Mouse (Mus musculus): ENCODE data around the gene Lrrc57.

Lrrc57 gene

GRCm38 (mm10) chr2:120608830-120609723, at the start of gene Lrrc57, which contains the start of gene Haus2:
Gene Lrrc57, minus strand, starts transcription at chr2:120609520.
Gene Haus2, plus strand, starts transcription at chr2:120609383.
- peak; percentile 73 for DNase-seq (ENCODE audit: extremely low spot score, low read depth, low spot score)

- DNase-seq (ENCODE audit: extremely low spot score, low read depth, low spot score), result no peak
These were observed 49.2 kb upstream of the Lrrc57 start for GRCm38 (mm10) chr2:120658486-120658885.

- no peak for DNase-seq (ENCODE audit: extremely low spot score, low read depth, low spot score)
These were observed 47.4 kb upstream of the Lrrc57 start for GRCm38 (mm10) chr2:120656711-120657110.

GRCm38 (mm10) chr2:120655905-120656304, 46.6 kb upstream of the Lrrc57 start:
- DNase-seq (ENCODE audit: extremely low spot score, low read depth, low spot score), result no peak

- no peak for DNase-seq (ENCODE audit: extremely low spot score, low read depth, low spot score)
These were observed 45.4 kb upstream of the Lrrc57 start for GRCm38 (mm10) chr2:120654693-120655092.

- no peak for DNase-seq (ENCODE audit: extremely low spot score, low read depth, low spot score)
These were observed 43.6 kb upstream of the Lrrc57 start for GRCm38 (mm10) chr2:120652925-120653284.

GRCm38 (mm10) chr2:120652256-120652924, 43.1 kb upstream of the Lrrc57 start:
- DNase-seq (ENCODE audit: extremely low spot score, low read depth, low spot score), result no peak

- no peak for DNase-seq (ENCODE audit: extremely low spot score, low read depth, low spot score)
These were observed 37.5 kb upstream of the Lrrc57 start for GRCm38 (mm10) chr2:120646777-120647176.

- DNase-seq (ENCODE audit: extremely low spot score, low read depth, low spot score), result no peak
These were observed 34.5 kb upstream of the Lrrc57 start for GRCm38 (mm10) chr2:120643836-120644235.

- no peak for DNase-seq (ENCODE audit: extremely low spot score, low read depth, low spot score)
These were observed 31.5 kb upstream of the Lrrc57 start for GRCm38 (mm10) chr2:120640835-120641234.

GRCm38 (mm10) chr2:120631957-120632356, 22.6 kb upstream of the Lrrc57 start:
- DNase-seq (ENCODE audit: extremely low spot score, low read depth, low spot score), result no peak

- DNase-seq (ENCODE audit: extremely low spot score, low read depth, low spot score), result no peak
These were observed 22.2 kb upstream of the Lrrc57 start for GRCm38 (mm10) chr2:120631521-120631920.

- DNase-seq (ENCODE audit: extremely low spot score, low read depth, low spot score), result no peak
These were observed 21.3 kb upstream of the Lrrc57 start for GRCm38 (mm10) chr2:120630655-120631054.

- no peak for DNase-seq (ENCODE audit: extremely low spot score, low read depth, low spot score)
These were observed 20.9 kb upstream of the Lrrc57 start for GRCm38 (mm10) chr2:120630246-120630645.

- DNase-seq (ENCODE audit: extremely low spot score, low read depth, low spot score), result peak; percentile 92
These were observed 19.8 kb upstream of the Lrrc57 start, which contains the start of gene Stard9 for GRCm38 (mm10) chr2:120628886-120629735. Gene Stard9, plus strand, starts transcription at chr2:120629121.

- DNase-seq (ENCODE audit: extremely low spot score, low read depth, low spot score), result no peak
These were observed 19.0 kb upstream of the Lrrc57 start for GRCm38 (mm10) chr2:120628076-120628865.

- DNase-seq (ENCODE audit: extremely low spot score, low read depth, low spot score), result no peak
These were observed 13.6 kb upstream of the Lrrc57 start for GRCm38 (mm10) chr2:120622920-120623319.

GRCm38 (mm10) chr2:120619538-120619937, 10.2 kb upstream of the Lrrc57 start:
- DNase-seq (ENCODE audit: extremely low spot score, low read depth, low spot score), result no peak

GRCm38 (mm10) chr2:120616279-120617163, 7.2 kb upstream of the Lrrc57 start:
- DNase-seq (ENCODE audit: extremely low spot score, low read depth, low spot score), result no peak
